Mouse (Mus musculus): ENCODE measurements at regions not wholly inside any gene's neighbourhood (a gene's known extent, or its start where the extent isn't known, plus 50 kb on each side); places are given as distances from the start of the nearest gene placed in this dataset.

DNA sequence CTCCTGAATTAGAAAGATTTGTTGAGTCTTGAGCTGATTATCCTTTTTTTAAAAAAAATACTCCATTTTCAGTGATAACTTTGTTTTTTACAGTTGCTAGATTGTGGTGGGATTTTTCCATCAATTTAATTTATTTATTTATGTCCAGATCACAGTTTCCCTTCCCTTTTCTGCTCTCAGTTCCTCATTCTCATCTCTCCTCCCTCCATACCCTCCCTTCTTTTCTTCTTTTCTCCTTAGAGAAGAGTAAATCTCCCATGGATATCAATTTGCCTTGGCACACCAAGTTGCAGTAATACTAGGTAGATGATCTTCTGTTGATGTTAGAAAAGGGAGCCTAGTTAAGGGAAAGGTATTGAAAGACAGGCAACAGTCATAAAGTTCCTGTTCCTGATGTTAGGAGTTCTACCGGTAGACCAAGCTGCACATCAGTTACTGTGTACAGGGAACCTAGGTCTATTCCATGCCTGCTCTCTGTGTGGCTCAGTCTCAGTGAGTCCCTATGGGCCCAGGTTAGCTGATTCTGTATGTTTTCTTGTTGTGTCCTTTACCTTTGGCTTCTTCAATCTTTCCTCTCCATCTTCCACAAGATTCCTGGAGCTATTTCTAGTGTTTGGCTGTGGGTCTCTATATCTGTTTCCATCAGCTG lies 777.2 kb upstream of the Frg1 start:
- Histone ChIP-seq H3K4me1 (ENCODE audit: control insufficient read depth in 1 of 2, insufficient read depth in 2 of 2) (no peaks in the 10 kb centered on the region), H3K9me3 (replicated peaks; ENCODE audit: low read length) (peaks cover 24% of the 10 kb centered on the region), H3K79me2 (replicated peaks; ENCODE audit: control insufficient read depth, extremely low read depth, insufficient read depth, poor library complexity, severe bottlenecking) (no peaks in the 10 kb centered on the region), H3K4me2 (ENCODE audit: insufficient read depth, low read depth, poor library complexity, severe bottlenecking) (no peak overlapping the region), H3K9ac (ENCODE audit: insufficient read depth, low read depth) (no peak overlapping the region), H3K4me3 (replicated peaks in 1 of 3; ENCODE audit: low read depth in 2 of 3, low read length in 2 of 3, poor library complexity in 1 of 3) (no peak overlapping the region), H3K27me3 (replicated peaks) (no peaks in the 10 kb centered on the region), H3K27ac (ENCODE audit: insufficient read depth, low read depth) (no peak overlapping the region), H3K36me3 (replicated peaks in 1 of 2; ENCODE audit: control insufficient read depth in 1 of 2, insufficient read depth in 1 of 2, low read length in 1 of 2) (no peaks in the 10 kb centered on the region)
- in situ Hi-C loops (cut with MboI; ENCODE audit: low pct_ligation_motif_present, low pct_unique_long_range_greater_than_20kb, low sequenced_read_pairs) (no loop called here), dilution Hi-C loops (cut with MboI; ENCODE audit: extremely low pct_ligation_motif_present, extremely low pct_unique_long_range_greater_than_20kb, low sequenced_read_pairs) (no loop called here)
- no peak for DNase-seq (ENCODE audit: extremely low read depth)
- TF ChIP-seq UBTF (IDR thresholded peaks at IDR 0.05; ENCODE audit: low read depth, low read length) (no peak), HCFC1 (IDR thresholded peaks at IDR 0.05; ENCODE audit: low read depth, low read length) (no peak), EP300 (IDR thresholded peaks at IDR 0.05; ENCODE audit: low read length) (no peak), RAD21 (IDR thresholded peaks at IDR 0.05; ENCODE audit: low read depth, low read length) (no peak), KAT2A (IDR thresholded peaks at IDR 0.05; ENCODE audit: insufficient replicate concordance, low read length) (no peak), PAX5 (IDR thresholded peaks at IDR 0.05; ENCODE audit: low read length) (no peak), RCOR1 (conservative IDR thresholded peaks at IDR 0.05; ENCODE audit: low read depth, low read length) (no peak), ZC3H11A (IDR thresholded peaks at IDR 0.05; ENCODE audit: low read depth, low read length) (no peak), IRF4 (IDR thresholded peaks at IDR 0.05; ENCODE audit: low read depth, low read length) (no peak), JUN (IDR thresholded peaks at IDR 0.05; ENCODE audit: insufficient read depth, low read depth, low read length) (no peak), ELF1 (IDR thresholded peaks at IDR 0.05; ENCODE audit: low read depth, low read length) (no peak), USF2 (conservative IDR thresholded peaks at IDR 0.05; ENCODE audit: low read depth, low read length) (no peak), SIN3A (IDR thresholded peaks at IDR 0.05; ENCODE audit: low read length) (no peak)

DNA sequence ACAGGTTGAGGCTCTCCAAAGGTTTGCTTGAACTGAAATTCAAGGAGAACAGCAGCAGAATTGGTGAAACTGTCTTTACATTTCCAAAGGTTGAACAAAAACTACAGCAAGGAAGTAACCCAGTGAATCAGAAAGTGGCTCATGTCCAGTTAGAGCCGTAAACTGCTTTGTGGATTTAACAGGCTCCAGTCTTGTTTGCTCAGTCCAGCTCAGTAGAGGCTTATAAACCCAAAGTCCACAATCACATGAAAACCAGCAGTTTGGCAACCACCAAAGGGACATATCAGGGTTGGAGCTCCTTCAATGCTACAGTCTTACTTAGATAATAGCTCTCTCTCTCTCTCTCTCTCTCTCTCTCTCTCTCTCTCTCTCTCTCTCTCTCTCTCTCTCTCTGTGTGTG lies 770.2 kb upstream of the Frg1 start:
- in situ Hi-C loops (cut with MboI; ENCODE audit: low pct_ligation_motif_present, low pct_unique_long_range_greater_than_20kb, low sequenced_read_pairs), result no loop called here
- TF ChIP-seq GABPA (IDR thresholded peaks at IDR 0.05; ENCODE audit: insufficient replicate concordance, low read depth, low read length) (no peak), EP300 (IDR thresholded peaks at IDR 0.05; ENCODE audit: low read length) (no peak), IRF4 (IDR thresholded peaks at IDR 0.05; ENCODE audit: low read depth, low read length) (no peak), SIN3A (IDR thresholded peaks at IDR 0.05; ENCODE audit: low read length) (no peak), MXI1 (IDR thresholded peaks at IDR 0.05; ENCODE audit: low read depth, low read length) (no peak), POLR2A (IDR thresholded peaks at IDR 0.05; ENCODE audit: low read depth, low read length) (no peak), NRF1 (IDR thresholded peaks at IDR 0.05; ENCODE audit: low read depth, low read length) (no peak), MYC (IDR thresholded peaks at IDR 0.05; ENCODE audit: low read depth, low read length) (no peak), PAX5 (IDR thresholded peaks at IDR 0.05; ENCODE audit: low read length) (no peak), CHD1 (IDR thresholded peaks at IDR 0.05; ENCODE audit: low read depth, low read length) (no peak), BHLHE40 (IDR thresholded peaks at IDR 0.05; ENCODE audit: low read depth, low read length) (no peak), E2F4 (IDR thresholded peaks at IDR 0.05; ENCODE audit: insufficient replicate concordance, low read depth, low read length) (no peak), UBTF (IDR thresholded peaks at IDR 0.05; ENCODE audit: low read depth, low read length) (no peak), ZMIZ1 (IDR thresholded peaks at IDR 0.05; ENCODE audit: low read depth, low read length) (no peak)
- dilution Hi-C loops (cut with MboI; ENCODE audit: extremely low pct_ligation_motif_present, extremely low pct_unique_long_range_greater_than_20kb, low sequenced_read_pairs), result no loop called here

More for the DNA sequence above, 770.2 kb upstream of the Frg1 start:
- no peak overlapping the region for H3K4me2 ChIP-seq (ENCODE audit: insufficient read depth, low read depth, poor library complexity, severe bottlenecking)
- no peaks in the 10 kb centered on the region for H3K27me3 ChIP-seq (replicated peaks)
- DNase-seq (ENCODE audit: extremely low read depth), result no peak
- H3K9me3 ChIP-seq (replicated peaks; ENCODE audit: low read length), result peaks cover 13% of the 10 kb centered on the region
- H3K9ac ChIP-seq (ENCODE audit: insufficient read depth, low read depth), result no peak overlapping the region
- no peaks in the 10 kb centered on the region for H3K36me3 ChIP-seq (replicated peaks in 1 of 2; ENCODE audit: control insufficient read depth in 1 of 2, insufficient read depth in 1 of 2, low read length in 1 of 2)
- no peak overlapping the region for H3K27ac ChIP-seq (ENCODE audit: insufficient read depth, low read depth)
- no peaks in the 10 kb centered on the region for H3K4me1 ChIP-seq (ENCODE audit: control insufficient read depth in 1 of 2, insufficient read depth in 2 of 2)
- no peaks in the 10 kb centered on the region for H3K79me2 ChIP-seq (replicated peaks; ENCODE audit: control insufficient read depth, extremely low read depth, insufficient read depth, poor library complexity, severe bottlenecking)
- H3K4me3 ChIP-seq (replicated peaks in 1 of 3; ENCODE audit: low read depth in 2 of 3, low read length in 2 of 3, poor library complexity in 1 of 3), result no peak overlapping the region

Measured in CH12.LX (cell line).